Mouse (Mus musculus): ENCODE results near the gene Fnip2. TPM values are rescaled to one million over a fixed set of nuclear protein-coding genes. Genes with fewer than 3 reads are reported as not detected.

The Fnip2 gene
- polyA plus RNA-seq, 1 experiment from 2014 or later, result 2.6 TPM

DNA sequence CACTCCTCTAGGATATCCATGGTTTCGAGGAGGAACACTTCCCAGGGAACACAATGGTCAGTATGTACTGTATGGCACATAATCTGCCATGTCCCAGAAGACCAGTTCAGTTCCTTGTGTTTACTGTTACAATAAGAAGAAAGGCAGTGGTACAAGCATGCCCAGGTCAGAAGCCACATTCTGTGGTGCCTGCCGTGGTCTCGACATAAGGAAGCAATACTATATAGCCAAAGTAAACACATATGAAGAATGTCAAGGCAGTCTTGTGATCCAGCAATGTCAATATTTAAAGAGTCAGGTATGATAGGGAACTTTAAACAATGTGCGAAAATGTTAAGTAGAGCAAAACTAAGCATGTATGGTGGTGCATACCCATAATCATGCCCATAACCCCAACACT lies 44.2 kb downstream of the Fnip2 start:
- no peak overlapping the region for H3K4me3 ChIP-seq (ENCODE audit: low read length)
- no peak overlapping the region for H3K4me2 ChIP-seq (ENCODE audit: low read depth, low read length)
- H3K27ac ChIP-seq (ENCODE audit: low read length), result no peak overlapping the region
- no peak overlapping the region for H3K9ac ChIP-seq (ENCODE audit: low read length)
- no peaks in the 10 kb centered on the region for H3K36me3 ChIP-seq (ENCODE audit: control insufficient read depth, insufficient read depth)
- no peaks in the 10 kb centered on the region for H3K27me3 ChIP-seq (ENCODE audit: control insufficient read depth, insufficient read depth, low read length)
- no peak for ATAC-seq (replicated peaks; ENCODE audit: extremely low read depth, insufficient read depth, low FRiP score)
- H3K9me3 ChIP-seq (replicated peaks; ENCODE audit: control insufficient read depth, low read length), result no peaks in the 10 kb centered on the region
- WGBS, result 76% methylated on average over 4 of the region's 4 CpGs
- H3K4me1 ChIP-seq (ENCODE audit: control insufficient read depth, insufficient read depth, low read length), result peaks cover 26% of the 10 kb centered on the region

DNA sequence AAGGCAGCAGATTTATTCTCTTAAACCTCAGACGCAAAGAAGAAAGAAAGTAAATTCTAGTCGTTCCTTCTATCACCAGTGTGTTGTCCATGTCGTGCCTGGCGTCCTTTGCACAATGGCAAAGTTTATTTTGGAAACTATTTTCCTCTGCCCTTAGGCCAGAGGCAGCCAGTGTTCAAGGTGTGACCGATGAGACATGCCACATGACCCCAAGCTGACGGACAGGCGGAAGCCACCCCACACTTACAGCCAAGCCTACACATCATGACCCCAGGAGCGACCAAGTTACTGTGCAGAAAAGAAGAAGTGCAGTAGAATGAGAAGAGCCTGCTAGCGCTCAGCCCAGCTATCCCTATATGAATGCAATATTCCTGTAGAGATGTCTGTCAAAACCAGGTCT lies 47.7 kb downstream of the Fnip2 start:
- no peaks in the 10 kb centered on the region for H3K9me3 ChIP-seq (replicated peaks; ENCODE audit: control insufficient read depth, low read length)
- H3K4me2 ChIP-seq (ENCODE audit: low read depth, low read length), result peak overlapping the region; percentile 42
- peaks cover 31% of the 10 kb centered on the region for H3K4me1 ChIP-seq (ENCODE audit: control insufficient read depth, insufficient read depth, low read length)
- H3K27me3 ChIP-seq (ENCODE audit: control insufficient read depth, insufficient read depth, low read length), result no peaks in the 10 kb centered on the region
- H3K36me3 ChIP-seq (ENCODE audit: control insufficient read depth, insufficient read depth), result no peaks in the 10 kb centered on the region
- WGBS, result 39% methylated on average over 9 of the region's 9 CpGs
- H3K4me3 ChIP-seq (ENCODE audit: low read length), result no peak overlapping the region
- H3K27ac ChIP-seq (ENCODE audit: low read length), result peak overlapping the region; percentile 64
- peak overlapping the region; percentile 14 for H3K9ac ChIP-seq (ENCODE audit: low read length)
- ATAC-seq (replicated peaks; ENCODE audit: extremely low read depth, insufficient read depth, low FRiP score), result 0 out of 2 replicates have a peak, but pooled peaks have one; percentile 7

DNA sequence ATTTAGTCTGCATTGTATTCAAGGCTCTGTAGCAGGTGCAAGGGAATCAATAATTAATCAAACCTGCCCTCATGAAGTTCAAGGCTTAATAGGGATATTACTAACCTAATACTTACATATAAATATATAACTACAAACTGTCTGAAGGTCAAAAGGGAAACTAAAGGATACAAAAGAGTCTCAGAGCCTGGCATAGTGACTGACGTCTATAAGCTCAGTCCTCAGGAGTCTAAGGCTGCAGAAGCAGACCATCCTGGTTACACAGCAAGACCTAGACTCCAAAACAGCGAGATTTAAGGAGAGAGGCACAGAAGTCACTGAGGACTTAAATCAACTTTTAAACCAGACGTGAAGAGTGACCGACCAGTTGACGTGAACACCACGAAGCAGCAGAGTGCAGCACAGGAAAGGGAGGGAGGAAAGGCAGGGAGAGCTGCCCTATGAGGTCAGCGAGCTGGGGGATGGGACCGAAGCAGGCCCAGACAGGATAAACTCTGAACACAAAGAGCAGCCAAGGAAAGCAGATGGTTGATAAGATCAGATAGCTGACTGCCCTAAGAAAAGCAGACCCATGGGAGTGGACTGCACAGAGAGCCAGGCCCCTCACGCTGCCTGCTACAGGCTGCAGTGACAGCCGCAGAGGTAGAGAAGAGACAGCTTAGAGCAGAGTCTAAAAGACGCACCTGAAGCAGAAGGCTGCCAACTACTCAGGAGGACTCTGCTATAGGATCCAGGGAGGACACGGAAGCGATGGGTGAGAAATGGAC lies 48.7 kb downstream of the Fnip2 start:
- no peaks in the 10 kb centered on the region for H3K9me3 ChIP-seq (replicated peaks; ENCODE audit: control insufficient read depth, low read length)
- peak; percentile 47 for ATAC-seq (replicated peaks; ENCODE audit: extremely low read depth, insufficient read depth, low FRiP score)
- peak overlapping the region; percentile 64 for H3K27ac ChIP-seq (ENCODE audit: low read length)
- H3K36me3 ChIP-seq (ENCODE audit: control insufficient read depth, insufficient read depth), result no peaks in the 10 kb centered on the region
- peak overlapping the region; percentile 47; the same call in 1 of the 2 replicates for H3K9ac ChIP-seq (ENCODE audit: low read length)
- no peak overlapping the region for H3K4me3 ChIP-seq (ENCODE audit: low read length)
- H3K4me2 ChIP-seq (ENCODE audit: low read depth, low read length), result peak overlapping the region; percentile 42; the same call in 1 of the 2 replicates
- peaks cover 31% of the 10 kb centered on the region for H3K4me1 ChIP-seq (ENCODE audit: control insufficient read depth, insufficient read depth, low read length)
- WGBS, result 31% methylated on average over 13 of the region's 13 CpGs
- no peaks in the 10 kb centered on the region for H3K27me3 ChIP-seq (ENCODE audit: control insufficient read depth, insufficient read depth, low read length)

DNA sequence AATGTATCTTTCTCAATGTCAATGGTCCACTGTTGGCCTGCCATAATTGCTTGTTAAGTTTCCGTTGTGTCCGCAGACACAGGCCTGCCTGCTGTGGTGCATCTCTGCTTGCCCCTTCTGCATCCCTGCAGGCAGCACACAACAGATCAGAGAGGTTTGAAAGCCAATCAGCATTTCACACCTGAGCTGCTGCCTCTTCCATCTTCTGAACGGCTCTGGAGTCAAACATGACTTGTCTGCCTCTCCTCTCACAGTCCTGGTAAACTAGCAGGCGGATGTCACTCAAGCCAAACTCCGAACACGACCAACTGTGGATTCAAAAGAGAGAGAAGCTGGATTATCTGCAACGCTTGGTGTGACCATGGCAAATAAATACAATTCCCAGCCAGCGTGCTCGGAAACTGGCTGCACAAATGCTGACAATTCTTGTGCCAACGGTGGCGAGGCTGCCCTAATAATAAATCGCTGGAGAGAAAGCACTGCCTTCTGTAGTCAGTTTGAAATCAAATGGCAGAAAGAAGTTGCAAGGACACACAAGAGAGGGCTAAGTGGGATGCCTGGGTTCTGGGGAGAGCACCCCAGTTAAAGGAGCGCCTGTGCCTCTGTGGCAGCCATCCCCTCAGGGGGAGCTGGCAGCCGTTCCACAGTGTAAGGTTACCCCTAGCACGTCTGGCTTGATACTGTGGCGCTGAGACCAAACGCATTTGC lies 49.6 kb downstream of the Fnip2 start:
- no peaks in the 10 kb centered on the region for H3K9me3 ChIP-seq (replicated peaks; ENCODE audit: control insufficient read depth, low read length)
- H3K36me3 ChIP-seq (ENCODE audit: control insufficient read depth, insufficient read depth), result no peaks in the 10 kb centered on the region
- no peak overlapping the region for H3K4me3 ChIP-seq (ENCODE audit: low read length)
- peaks cover 31% of the 10 kb centered on the region for H3K4me1 ChIP-seq (ENCODE audit: control insufficient read depth, insufficient read depth, low read length)
- WGBS, result 73% methylated on average over 17 of the region's 17 CpGs
- no peak for ATAC-seq (replicated peaks; ENCODE audit: extremely low read depth, insufficient read depth, low FRiP score)
- H3K27ac ChIP-seq (ENCODE audit: low read length), result peak overlapping the region; percentile 23; the same call in 1 of the 2 replicates
- no peaks in the 10 kb centered on the region for H3K27me3 ChIP-seq (ENCODE audit: control insufficient read depth, insufficient read depth, low read length)
- H3K4me2 ChIP-seq (ENCODE audit: low read depth, low read length), result no peak overlapping the region
- no peak overlapping the region for H3K9ac ChIP-seq (ENCODE audit: low read length)

DNA sequence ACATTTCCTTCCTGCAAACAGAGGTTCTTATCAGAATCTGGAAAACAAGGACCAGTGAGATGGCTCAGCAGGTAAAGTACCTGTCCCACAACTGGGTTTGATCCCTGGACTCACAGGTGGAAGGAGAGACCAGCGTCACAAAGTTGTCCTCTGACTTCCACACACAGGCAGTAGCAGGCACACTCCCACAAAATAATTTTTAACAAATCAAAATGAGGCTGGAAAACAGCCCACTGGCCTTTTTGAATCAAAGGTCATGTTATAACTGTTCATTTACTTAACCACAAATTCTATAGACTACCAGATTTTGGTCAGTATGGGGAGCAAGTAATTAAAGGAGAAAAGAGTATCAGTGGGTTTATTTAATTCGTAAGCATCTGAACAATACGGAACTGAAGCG lies 50.6 kb downstream of the Fnip2 start:
- peaks cover 31% of the 10 kb centered on the region for H3K4me1 ChIP-seq (ENCODE audit: control insufficient read depth, insufficient read depth, low read length)
- H3K36me3 ChIP-seq (ENCODE audit: control insufficient read depth, insufficient read depth), result no peaks in the 10 kb centered on the region
- H3K4me2 ChIP-seq (ENCODE audit: low read depth, low read length), result no peak overlapping the region
- no peaks in the 10 kb centered on the region for H3K27me3 ChIP-seq (ENCODE audit: control insufficient read depth, insufficient read depth, low read length)
- peak overlapping the region; percentile 58 for H3K27ac ChIP-seq (ENCODE audit: low read length)
- ATAC-seq (replicated peaks; ENCODE audit: extremely low read depth, insufficient read depth, low FRiP score), result no peak
- H3K9me3 ChIP-seq (replicated peaks; ENCODE audit: control insufficient read depth, low read length), result no peaks in the 10 kb centered on the region
- WGBS, result 81% methylated on average over 4 of the region's 4 CpGs
- H3K4me3 ChIP-seq (ENCODE audit: low read length), result no peak overlapping the region
- no peak overlapping the region for H3K9ac ChIP-seq (ENCODE audit: low read length)

DNA sequence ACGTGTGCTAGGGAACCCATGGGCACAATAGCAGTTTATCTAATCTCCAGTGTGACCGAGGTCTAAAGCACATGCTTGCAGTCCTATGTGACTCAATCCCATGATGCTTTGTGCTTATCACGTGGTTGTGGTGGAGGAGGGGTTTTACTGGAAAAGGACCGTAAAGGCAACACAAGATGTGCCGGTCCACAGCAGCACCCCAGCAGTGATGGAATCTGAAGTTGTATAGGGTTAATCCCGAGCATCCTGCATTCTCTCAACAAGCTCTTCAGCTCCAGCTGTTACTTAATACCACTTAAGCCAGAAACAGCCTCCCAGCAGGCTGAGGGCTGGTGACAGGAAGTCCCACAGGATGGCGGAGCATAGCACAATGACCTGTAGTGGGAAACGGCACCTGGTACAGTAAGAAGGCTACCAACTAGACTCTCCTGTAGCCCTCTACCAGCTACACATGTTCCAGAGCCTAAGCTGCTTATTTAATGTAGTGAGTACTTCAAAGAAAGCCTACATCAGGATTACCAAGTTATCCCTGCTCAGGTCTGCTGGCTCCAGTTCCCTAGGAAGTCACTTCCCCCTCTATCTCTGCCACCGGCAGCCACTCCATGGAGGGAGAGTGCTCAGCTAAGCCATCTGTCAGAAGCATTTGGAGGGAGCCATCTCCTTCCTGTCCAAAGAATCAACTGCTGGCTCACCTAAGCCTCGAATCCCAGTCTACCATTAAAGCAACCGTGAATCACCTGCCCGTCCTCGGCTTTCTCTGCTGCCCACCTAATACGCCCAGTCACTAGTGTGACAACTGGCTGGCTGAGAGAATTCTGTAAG lies 51.3 kb downstream of the Fnip2 start:
- ATAC-seq (replicated peaks; ENCODE audit: extremely low read depth, insufficient read depth, low FRiP score), result peak; percentile 58
- Histone ChIP-seq H3K4me1 (ENCODE audit: control insufficient read depth, insufficient read depth, low read length) (peaks cover 31% of the 10 kb centered on the region), H3K36me3 (ENCODE audit: control insufficient read depth, insufficient read depth) (0 out of 2 replicates have a peak, but pooled peaks cover 3% of the 10 kb centered on the region), H3K4me2 (ENCODE audit: low read depth, low read length) (peak overlapping the region; percentile 47), H3K27me3 (ENCODE audit: control insufficient read depth, insufficient read depth, low read length) (no peaks in the 10 kb centered on the region), H3K4me3 (ENCODE audit: low read length) (peak overlapping the region; percentile 9; the same call in 1 of the 2 replicates), H3K9me3 (replicated peaks; ENCODE audit: control insufficient read depth, low read length) (no peaks in the 10 kb centered on the region), H3K9ac (ENCODE audit: low read length) (no peak overlapping the region), H3K27ac (ENCODE audit: low read length) (peak overlapping the region; percentile 58)
- 47% methylated on average over 14 of the region's 14 CpGs for WGBS

DNA sequence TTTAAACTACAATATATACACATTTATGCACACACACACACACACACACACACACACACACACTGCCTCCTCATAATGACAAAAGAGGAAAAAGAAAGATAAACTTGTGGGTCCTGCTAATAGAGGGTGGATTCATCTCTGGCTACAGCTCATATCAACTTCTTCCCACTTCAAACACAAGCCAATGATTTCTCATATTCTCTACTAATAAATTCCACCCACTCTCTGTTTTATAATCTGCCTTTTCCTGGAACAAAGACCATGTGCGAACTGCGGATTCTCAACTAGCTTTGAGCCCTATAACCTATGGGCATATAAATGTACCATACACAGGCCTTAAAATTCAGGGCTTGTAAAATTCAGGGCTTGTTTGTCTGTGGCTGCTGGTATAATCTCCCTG lies 53.3 kb downstream of the Fnip2 start:
- Histone ChIP-seq H3K27me3 (ENCODE audit: control insufficient read depth, insufficient read depth, low read length) (no peaks in the 10 kb centered on the region), H3K9me3 (replicated peaks; ENCODE audit: control insufficient read depth, low read length) (no peaks in the 10 kb centered on the region), H3K27ac (ENCODE audit: low read length) (no peak overlapping the region), H3K36me3 (ENCODE audit: control insufficient read depth, insufficient read depth) (0 out of 2 replicates have a peak, but pooled peaks cover 3% of the 10 kb centered on the region), H3K4me1 (ENCODE audit: control insufficient read depth, insufficient read depth, low read length) (peaks cover 20% of the 10 kb centered on the region), H3K9ac (ENCODE audit: low read length) (no peak overlapping the region), H3K4me2 (ENCODE audit: low read depth, low read length) (no peak overlapping the region), H3K4me3 (ENCODE audit: low read length) (no peak overlapping the region)
- WGBS, result 88% methylated on average over 2 of the region's 2 CpGs
- ATAC-seq (replicated peaks; ENCODE audit: extremely low read depth, insufficient read depth, low FRiP score), result no peak

DNA sequence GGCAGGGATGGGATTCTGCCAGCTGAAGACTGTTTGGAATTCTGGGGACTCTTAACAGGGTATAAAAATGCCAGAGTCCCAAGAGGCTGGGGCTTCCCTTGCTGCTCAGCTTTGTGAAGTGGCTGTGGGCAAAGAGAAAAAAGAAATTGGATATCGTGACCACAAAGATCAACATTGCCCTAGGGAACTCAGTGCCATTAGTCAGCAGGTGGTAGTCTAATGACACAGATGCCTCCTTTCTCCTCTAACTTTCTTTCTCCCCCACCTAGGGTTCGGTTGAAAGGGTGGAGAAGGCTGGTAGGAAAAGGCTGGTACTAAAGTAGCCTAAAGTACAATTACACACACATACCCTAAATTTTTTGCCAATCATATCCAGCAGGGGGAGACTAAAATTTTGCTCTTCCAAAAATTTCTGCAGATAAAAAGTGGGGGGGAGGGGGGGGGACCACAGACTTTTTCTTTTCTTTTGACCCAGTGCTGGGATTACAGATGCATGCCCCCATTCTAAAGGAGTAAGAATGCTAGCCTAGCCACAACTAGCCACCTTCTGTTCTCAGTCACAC lies 66.3 kb downstream of the Fnip2 start:
- Histone ChIP-seq H3K9ac (ENCODE audit: low read length) (no peak overlapping the region), H3K27me3 (ENCODE audit: control insufficient read depth, insufficient read depth, low read length) (no peaks in the 10 kb centered on the region), H3K9me3 (replicated peaks; ENCODE audit: control insufficient read depth, low read length) (no peaks in the 10 kb centered on the region), H3K4me3 (ENCODE audit: low read length) (no peak overlapping the region), H3K27ac (ENCODE audit: low read length) (no peak overlapping the region), H3K36me3 (ENCODE audit: control insufficient read depth, insufficient read depth) (peaks cover 14% of the 10 kb centered on the region; the same call in 1 of the 2 replicates), H3K4me2 (ENCODE audit: low read depth, low read length) (no peak overlapping the region), H3K4me1 (ENCODE audit: control insufficient read depth, insufficient read depth, low read length) (no peaks in the 10 kb centered on the region)
- ATAC-seq (replicated peaks; ENCODE audit: extremely low read depth, insufficient read depth, low FRiP score), result no peak
- 69% methylated on average over 2 of the region's 2 CpGs for WGBS

Data from heart, embryonic 16.5 days (tissue).